Mouse (Mus musculus) urinary bladder, adult 2 months (tissue): ENCODE measurements around the gene Pde4b. TPM values are rescaled to one million over a fixed set of nuclear protein-coding genes. Genes with fewer than 3 reads are reported as not detected.

Source experiments
- DNase-seq: peaks from one replicate; pipeline ENCODE4 v3.0.0; 2022; ENCODE audit warnings: low spot score
- polyA plus RNA-seq: library from polyadenylated mRNA; depleted of rRNA; stranded (reverse); fragments of >200 nt; gene quantifications from 2 replicates; pipeline ENCODE4 v1.2.3, GENCODE M21; 2012

The Pde4b gene
- polyA plus RNA-seq, 1 experiment = 47.1 TPM

DNA sequence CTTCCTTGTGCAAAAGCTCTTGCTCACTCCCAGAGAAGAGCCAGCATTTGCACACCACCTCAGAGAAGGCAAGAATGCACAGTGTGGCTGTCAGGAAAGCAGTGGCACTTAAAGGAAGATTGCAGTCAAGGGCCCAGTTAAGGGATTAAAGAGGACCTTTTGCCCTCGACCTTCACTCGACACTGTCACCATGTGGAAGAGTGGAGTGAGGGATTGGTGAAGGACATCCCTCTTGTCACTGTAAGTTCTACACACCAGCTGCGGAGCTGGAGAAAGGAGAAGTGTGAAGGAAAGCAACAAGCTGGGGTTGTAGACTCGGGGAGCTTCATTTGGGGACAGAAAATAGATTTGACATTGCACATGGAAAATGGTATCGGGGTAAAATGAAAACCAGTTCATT is 89.9 kb downstream of the Pde4b start:
- DNase-seq = no peak

DNA sequence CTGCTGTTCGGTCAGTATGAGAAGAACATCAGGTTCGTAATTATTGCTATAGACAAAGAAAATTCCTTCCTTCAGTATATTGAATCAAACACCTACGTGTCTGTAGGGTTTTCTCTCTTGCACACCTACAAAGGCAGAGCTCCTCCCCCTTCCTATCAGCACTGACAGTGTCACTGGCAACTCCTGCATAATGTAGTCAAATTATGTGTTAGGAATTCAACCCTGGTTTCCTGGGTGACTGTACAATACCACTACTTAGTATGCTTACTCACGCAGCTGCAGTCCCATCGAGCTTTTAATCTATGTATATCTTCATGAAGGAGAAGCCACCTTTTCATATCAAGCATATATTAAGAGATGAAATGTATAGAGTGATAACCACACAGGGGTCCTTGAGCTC is 99.5 kb downstream of the Pde4b start:
- no peak for DNase-seq

DNA sequence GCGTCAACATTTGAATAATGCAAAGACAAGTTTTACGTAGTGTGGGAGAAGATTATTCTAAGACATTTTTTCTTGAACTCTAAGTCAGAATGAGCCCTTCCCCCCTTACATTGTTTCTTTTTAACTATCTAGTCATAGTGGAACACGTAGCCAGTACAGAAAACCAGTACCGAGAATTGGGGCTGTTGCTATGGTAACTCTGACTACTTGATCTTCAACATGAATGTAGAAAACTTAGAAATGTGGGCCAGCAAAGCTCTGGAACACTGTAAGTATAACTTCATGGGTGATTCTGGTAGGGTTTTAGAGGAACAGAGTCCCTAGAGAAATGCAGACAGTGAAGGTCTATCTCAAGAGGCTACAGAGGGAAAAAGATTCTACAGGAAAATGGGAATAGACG is 110.4 kb downstream of the Pde4b start:
- DNase-seq = no peak

DNA sequence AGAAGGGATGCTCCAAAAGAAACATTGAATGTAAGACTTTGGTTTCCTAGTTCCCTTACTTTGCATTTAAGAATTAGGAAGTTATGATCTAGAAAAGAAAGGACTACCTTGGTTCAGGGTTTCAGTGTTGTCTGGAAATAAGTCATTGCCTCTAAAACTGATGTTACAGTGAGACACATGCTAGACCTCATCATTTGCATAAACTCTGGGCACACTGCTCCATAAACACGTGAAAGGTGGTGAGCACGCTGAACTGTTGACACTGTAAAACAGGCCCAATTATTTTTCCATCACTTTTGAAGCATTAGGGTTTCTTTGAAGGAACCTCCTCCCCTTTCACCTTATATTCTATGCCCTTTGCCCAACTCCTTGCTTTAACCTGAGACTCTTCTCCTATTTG is 122.4 kb downstream of the Pde4b start:
- DNase-seq = no peak

DNA sequence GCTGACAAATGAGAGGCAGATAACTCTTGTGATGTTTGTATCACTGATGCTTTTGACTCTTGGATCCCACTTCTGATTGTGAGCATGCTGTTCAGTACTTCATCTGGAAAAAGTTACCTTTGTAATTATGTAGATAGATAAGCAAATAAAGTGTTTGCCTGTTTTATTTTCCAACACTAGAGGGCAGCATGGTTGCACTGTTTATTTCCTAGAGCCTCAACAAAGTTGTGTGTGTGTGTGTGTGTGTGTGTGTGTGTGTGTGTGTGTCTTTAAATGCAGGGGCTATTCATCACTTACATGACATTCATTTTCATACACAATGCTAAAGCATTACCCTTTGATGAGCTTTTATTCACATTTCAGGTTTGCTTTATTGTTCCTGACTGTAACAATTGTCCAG is 139.4 kb downstream of the Pde4b start:
- no peak for DNase-seq

DNA sequence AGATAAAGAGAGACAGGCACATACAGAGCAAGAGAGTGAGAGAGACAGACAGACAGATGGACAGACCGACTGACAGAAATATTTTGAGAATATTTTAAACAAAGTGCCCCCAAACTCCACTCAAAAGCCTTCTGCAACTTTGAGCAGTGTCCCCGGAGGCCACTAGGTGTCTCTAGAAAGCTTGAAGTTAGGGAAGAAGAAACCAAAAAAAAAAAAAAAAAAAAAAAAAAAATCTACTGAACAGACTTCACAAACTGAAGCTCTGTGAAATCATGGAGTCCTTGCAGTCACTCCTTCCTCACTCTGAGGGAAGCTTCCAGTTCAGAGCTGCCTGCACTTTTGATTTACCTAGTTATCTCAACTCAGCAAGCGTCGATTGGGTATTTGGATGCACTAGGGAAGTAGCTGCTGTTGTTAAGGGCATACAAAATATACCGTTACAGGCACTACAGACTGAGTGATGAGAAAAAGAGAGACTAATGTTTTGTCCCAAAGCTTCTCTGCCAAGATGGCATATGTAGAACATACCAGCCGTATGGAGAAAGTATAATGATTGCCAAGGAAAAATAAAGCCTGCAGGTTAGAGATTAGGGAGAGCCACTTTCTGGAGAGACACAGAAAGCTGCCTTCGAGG is 141.7 kb downstream of the Pde4b start:
- no peak for DNase-seq

DNA sequence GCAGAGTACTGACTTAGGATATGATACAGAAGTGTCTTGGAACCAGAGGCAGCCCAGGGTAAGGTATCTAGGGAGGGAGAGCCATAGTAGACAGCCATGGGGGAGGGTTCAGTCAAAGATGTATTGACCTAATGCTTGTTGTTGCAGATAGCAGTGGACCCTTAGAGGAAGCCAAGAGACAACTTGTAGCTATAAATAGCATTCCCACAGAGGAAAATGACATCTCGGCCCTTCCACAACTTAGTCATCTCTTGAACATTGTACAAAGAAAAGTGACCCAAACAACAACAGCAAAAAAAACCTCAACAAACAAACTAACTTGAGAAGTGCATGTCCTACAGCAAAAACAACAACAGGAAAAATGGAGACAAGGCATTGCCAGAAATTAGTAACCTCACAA is 143.6 kb downstream of the Pde4b start:
- no peak for DNase-seq

DNA sequence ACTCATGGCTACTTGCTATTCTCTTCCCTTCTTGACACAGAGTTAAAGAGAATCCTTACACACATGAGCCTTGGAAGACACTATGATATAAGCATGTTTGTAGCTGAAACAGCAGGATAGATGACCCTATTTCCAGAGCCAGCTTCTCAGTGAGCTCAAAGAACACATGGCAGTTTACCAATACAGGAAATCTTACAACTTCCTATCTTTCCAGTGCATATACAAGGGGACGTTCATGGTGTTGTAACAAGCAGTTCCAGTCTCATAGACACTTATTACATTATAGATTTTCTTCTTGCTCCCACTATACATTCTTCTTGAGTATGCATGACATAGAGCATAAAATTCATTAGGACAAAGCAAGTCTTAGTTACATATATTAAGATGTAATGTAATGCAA is 146.3 kb downstream of the Pde4b start:
- no peak for DNase-seq

DNA sequence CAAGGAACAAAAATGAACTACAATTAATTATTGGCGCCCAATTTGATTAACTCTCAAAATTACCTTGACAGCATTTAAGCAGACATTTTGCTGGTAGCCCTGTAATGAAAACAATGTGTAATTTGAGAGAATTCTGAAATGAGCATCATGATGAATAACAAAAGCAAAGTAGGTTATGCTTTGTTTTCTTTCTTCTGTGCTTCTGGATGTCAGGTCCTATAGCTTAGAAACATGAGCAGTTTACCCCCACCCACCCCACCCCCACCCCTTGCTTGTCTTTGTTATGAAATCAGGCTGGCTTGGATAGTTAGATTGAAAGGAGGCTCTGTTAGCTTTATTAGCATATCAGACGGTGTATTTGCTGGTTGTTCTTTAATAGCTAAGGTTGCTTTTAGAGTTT is 147.8 kb downstream of the Pde4b start:
- no peak for DNase-seq

DNA sequence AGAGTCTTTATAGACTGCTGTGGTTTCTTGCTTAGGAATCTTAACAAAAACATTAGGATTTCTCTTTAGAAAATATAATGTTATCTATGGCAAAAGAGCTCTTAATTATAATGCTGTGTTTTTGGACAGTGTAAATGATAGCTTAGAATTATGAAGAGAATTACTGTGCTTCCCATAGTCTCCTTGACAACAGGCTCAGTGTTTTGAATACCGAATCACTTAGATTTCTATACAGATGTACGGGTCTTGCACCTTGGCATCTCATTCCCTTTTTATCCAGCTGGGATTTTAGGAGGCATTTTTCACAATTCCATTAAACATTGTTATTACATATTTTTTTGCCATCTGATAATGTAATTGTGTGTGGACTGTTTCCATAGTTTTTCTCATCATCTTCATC is 151.8 kb downstream of the Pde4b start:
- DNase-seq = no peak

DNA sequence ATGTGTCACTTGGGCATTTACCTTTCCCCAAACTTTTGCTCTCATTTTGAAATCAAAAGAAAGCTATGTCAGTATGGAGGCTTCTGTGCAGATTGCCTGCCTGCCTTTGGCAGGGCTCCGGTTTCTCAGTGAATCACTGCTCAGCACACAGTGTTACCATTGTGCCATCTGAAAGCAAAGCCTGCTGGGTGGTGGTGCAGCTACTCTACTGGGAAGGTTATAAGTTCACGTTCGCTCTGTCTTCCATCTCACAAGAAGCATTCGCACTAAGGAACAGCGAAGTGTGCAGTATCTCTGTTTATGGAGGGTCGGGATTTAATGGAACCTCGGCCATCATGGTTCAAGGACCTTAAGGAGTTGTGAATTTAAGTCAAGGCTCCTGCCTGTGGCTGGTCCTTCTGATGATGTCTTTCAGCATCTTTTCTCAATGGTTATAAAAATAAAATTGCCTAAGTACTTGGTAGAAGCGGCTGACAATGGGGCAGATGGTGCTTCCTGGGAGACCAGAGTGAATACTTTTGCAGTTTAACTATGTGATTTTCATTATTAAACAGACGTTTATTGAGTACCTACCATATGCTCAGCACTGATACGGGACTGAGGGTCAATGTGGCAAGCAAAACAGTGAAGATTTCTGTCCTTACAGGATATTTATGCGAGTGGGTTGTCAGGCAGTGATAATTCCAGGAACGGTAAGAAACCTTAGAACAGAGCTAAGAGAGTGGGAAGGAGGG is 152.5 kb downstream of the Pde4b start:
- no peak for DNase-seq

DNA sequence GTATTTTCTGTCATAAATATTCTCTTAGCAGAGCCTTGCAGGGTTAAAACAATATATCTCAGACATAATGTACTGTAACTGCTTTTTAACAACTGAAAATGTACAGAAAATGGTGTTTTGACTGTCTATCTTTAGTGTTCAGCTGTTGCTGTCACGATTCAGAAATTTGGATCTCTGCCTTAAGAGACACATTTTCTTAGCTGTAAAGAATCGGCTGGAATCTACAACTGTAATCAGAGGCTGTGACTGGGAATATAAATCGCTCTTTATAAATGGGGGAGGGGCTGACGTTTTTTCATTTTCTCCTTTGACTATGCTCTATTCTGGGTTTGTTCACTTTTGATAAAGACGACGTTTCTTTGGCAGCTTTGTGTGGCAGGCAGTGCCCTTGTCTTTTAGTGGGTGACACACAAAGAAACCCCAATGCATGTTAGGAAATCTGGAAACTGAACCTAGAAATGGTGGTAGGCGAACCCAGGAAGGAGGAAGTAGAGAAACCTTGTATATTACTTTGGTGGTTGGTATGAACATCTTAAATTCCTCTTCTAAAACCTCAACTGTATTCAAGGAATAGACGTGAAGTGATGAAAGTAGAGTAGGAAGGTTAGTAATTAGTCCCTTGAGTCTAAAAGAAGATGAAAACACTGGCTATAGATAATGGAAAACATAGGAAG is 153.5 kb downstream of the Pde4b start:
- no peak for DNase-seq

DNA sequence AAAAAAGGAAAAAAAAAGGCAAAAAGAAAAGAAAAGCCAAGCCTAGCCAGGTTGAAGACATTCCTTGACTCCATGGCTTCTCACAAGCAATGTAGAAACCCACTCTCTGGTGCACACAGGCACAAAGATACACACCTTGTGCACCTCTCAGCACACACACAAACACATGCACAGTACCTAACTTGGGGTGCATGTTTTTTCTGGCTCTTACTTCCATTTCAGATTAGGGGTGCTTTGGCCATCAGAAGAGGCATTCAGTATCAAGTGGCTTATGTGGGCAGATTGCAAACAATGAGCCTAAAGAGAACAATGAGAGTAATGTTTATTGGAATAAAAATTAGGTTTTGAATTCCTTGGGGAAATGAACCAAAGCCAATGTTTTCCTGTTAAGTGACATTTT is 166.7 kb downstream of the Pde4b start:
- DNase-seq = no peak

DNA sequence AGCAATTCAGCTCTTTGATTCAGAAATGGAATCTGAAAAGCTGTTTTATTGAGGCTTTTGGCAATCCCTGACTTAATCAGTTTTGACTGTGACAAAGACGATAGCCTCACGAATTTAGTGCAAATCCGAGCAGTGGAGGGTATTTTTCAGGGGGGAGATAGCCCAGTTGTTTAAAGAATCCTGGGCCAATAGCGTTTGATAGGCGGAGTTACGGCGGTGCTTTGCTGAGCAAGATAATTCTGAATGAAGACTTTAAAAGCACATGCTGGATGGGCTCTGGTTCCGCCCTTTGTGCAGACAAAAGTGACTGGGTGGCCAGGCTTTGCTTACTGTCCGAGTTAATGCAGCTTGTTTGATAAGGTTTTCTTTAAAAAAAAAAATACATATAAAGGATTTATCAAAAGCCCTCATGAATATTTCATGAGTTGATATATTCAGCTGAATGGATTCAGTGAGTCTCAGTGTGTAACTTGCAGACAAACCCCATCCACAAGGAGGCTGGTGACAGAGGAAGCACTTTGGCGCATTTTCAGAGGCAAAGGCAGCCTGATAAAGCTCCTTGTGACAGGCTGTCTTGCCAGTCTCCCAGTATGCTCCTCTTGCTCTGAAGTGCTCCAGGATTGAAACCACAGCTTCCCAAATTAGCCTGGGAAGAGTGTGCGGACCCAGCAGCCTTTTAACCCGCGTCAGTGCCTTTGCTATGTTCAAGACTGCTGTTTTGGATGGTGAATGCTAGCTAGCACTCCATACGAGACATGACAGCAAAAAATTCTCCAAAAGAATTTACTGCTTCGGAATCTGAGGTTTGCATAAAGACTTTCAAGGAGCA is 167.3 kb downstream of the Pde4b start:
- DNase-seq = no peak

DNA sequence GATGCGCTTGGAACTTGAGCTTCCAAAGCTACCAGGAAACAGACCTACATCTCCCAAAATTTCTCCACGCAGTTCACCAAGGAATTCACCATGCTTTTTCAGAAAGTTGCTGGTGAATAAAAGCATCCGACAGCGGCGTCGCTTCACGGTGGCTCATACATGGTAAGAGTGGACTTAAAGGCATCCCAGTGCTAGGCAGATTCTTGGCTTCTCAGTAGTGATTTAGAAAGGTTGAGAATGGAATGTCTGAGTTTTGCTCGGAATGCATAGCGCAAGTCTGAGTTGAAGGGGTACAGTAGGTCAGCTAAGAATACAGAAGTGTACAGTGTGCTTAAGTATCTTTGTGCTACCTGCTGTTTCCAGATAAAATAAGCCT is 167.9 kb downstream of the Pde4b start:
- DNase-seq = no peak

DNA sequence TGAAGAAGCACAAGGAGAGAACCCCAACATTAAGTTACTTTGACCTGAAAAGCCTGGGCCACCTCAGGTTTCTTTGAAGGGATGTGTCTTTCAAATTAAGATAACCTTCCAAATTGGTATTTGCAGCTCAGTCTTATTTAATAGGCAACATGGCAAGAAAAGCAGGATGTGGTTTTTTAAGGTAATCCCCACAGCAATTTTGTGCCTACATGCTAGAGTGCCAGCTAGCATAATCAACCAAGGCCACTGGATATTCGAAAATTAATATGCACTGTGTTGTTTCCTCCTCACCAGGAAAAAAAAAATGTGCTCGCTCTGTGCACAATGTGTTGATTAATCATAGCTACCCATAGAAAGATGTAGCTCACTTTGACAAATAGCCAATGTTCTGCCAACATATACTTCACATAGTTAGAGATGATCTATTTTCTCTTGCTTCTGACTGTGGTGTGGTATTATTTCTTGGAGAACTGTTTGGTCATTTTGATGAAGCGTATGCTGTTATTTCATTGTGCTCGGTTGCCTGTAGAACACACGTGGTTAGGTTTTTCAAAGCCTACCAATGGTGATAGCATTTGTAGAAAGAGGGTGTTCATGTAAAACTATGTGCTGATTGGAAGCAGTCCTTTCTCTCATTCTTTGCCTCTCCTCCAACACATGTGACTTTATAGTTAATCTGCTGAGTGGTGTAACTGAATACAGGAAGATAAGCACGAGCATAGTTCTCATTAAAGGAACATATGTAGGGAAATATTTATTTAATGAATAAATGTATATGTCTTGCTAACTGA is 169.0 kb downstream of the Pde4b start:
- no peak for DNase-seq

DNA sequence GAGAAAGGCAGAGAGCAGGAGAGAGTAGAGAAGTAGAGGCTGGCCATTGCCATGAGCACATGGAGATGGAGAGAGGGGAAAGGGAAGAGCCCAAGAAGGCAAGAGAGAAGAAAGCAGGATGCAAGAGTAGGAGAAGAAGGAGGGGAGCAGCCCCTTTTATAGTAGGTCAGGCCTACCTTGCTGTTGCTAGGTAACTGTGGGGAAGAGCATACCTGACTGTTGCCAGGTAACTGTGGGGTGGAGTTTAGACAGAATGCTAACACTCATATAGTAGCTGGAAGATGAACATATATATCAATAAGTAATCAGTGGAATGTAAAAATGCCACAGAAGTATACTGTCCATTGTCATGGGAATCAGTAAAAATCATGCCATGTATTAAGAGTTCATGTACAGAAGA is 172.9 kb downstream of the Pde4b start:
- DNase-seq = no peak

DNA sequence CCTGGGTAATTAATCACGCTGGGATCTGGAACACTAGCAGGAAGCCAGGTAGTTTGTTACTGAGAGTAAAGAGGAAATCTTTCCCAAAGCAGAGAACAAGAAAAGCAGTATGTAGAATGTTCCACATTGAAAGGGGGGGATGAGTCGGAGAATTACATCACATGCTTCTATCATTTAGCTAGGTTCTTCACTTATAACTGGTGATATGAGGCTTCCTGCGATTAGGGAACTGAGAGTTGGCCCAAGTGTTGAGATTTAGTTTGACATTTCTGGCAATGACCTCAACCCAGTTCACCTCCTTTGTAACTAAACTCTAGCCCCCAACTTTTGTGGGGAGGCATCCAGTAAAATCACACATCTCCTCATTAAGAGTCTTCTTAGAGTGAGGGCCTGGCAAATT is 185.0 kb downstream of the Pde4b start:
- no peak for DNase-seq

DNA sequence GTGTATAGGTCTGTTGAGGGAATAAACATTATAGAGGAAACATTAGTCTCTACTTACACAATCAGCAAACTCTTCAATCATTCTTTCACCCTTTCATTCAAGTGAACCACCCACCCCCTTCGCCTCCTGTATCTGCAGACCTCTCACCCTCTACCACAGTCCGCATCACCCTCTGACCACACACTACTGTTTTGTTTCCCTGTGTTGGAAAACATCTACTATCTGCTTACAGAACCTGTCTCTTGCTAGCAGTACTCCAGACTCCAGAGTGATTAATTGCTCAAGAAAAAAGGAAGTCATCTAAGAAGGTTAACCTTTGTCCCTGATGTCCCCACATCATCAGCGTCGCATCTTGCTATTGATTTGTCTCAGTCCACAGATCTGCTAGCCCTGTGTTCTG is 185.4 kb downstream of the Pde4b start:
- DNase-seq = no peak

DNA sequence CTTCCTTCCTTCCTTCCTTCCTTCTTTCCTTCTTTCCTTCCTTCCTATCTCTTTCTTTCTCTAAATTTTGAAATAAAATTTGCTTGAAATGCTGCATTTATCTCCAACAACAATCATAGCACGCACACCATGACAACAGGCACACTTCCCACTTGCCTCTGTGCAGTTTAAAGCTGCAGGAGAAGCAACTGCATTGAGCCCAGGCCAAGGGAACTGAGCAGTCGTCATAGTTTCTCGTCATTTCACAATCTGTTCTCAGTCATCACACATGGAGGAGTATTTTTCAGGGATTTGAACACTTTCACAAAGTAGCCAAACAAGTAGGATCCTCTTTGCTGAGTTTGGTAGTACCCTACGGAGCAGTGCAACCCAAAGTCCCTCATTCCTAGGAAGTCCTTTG is 188.4 kb downstream of the Pde4b start:
- DNase-seq = no peak

DNA sequence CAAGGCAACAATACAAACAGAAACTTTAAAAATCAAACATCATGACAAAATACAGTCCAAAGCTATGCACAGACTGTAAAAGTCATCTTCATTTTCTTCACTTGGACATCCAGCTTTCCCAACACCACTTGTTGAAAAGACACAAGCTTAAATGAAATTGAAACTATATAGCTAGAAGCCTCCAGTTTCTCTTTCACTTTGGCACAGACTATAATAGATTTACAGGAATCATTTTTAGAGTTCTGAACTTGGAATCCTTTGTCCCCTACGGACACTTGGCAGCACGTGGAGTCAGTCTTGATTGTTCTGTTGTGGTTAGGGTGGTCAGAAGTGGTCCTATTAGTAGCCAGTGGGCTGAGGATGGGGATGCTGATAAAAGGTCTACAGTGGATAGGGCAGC is 191.6 kb downstream of the Pde4b start:
- DNase-seq = no peak

DNA sequence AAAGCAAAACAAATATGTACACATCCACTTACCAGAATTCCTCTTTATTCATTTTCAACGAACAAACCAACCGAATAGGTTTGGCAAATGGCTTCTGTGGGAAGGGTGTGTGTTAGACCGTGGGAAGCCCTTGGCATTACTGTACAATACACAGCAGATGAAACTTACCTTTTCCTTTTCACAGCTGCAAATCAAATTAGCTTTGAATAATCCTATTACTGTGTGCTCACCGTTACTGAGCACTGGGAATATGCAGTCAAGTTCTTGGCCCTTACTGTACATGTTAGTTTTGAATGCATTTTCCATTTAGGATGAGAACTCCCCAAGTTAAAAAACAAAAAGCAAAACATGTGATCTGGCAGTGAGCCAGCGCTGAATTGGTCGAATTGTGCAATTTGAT is 199.8 kb downstream of the Pde4b start:
- DNase-seq = no peak
